Mouse (Mus musculus): ENCODE data around the gene Ndc80. TPM values are rescaled to one million over a fixed set of nuclear protein-coding genes. Genes with fewer than 3 reads are reported as not detected.

The Ndc80 gene
- polyA plus RNA-seq, 1 experiment from 2014 or later: 50.8 TPM

DNA sequence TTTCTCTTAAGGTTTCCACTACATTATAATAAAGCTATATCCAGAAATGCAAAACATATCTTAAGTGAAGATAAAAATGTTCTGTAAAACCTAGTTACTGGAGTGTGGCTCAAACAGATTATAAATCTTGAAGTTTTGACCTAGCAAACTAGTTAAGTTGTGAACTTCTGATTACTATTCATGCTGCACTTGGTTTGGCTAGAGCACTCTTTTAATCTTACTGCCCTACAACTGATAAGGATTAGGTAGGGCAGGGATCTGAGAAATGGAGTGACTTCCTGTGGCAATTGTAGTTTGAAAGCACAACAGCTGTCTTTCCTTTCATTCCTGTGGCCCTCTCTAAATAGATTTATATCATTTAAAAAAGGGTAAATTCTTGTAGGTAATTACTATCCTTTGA is 1.4 kb upstream of the Ndc80 start:
- no peaks in the 10 kb centered on the region for H3K27me3 ChIP-seq (ENCODE audit: control insufficient read depth, insufficient read depth, low read length)
- no peaks in the 10 kb centered on the region for H3K36me3 ChIP-seq (ENCODE audit: control insufficient read depth, insufficient read depth, low read length)
- H3K4me1 ChIP-seq (replicated peaks; ENCODE audit: control insufficient read depth, insufficient read depth, low read length): no peaks in the 10 kb centered on the region
- H3K9me3 ChIP-seq (ENCODE audit: control insufficient read depth, low read length): no peaks in the 10 kb centered on the region
- no peak overlapping the region for H3K4me3 ChIP-seq (ENCODE audit: low read depth, low read length)
- no peak overlapping the region for H3K27ac ChIP-seq (ENCODE audit: low read depth, low read length)
- H3K9ac ChIP-seq (ENCODE audit: low read depth, low read length): no peak overlapping the region
- no peak overlapping the region for H3K4me2 ChIP-seq (replicated peaks; ENCODE audit: low read depth, low read length)
- no peak for DNase-seq (ENCODE audit: low spot score)
- no peak for ATAC-seq (ENCODE audit: low FRiP score)

DNA sequence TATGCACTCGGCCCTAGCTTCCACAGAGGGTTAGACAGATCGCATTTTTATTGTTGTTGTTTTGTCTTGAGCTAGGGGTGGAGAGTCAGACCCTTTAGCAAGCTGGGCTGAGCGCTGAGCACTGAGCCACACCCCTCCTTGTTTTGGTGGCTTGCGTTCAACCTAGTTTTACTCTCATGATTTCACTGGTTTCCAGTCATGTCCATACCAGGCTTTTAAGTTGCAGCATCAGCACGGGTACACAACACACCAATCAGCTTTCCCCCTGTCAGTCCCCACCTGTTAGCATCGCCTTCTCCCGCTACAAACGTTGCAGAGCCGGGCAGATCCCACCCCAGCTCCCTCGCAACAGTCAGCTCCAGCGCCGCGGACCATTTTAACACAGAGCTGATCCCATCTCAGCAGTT is 352 bp downstream of the Ndc80 start:
- Histone ChIP-seq H3K36me3 (ENCODE audit: control insufficient read depth, insufficient read depth, low read length) (no peaks in the 10 kb centered on the region), H3K4me1 (replicated peaks; ENCODE audit: control insufficient read depth, insufficient read depth, low read length) (no peaks in the 10 kb centered on the region), H3K9me3 (ENCODE audit: control insufficient read depth, low read length) (no peaks in the 10 kb centered on the region), H3K4me2 (replicated peaks; ENCODE audit: low read depth, low read length) (peak overlapping the region; percentile 47), H3K9ac (ENCODE audit: low read depth, low read length) (peak overlapping the region; percentile 49; the same call in 1 of the 2 replicates), H3K27me3 (ENCODE audit: control insufficient read depth, insufficient read depth, low read length) (no peaks in the 10 kb centered on the region), H3K4me3 (ENCODE audit: low read depth, low read length) (peak overlapping the region; percentile 55), H3K27ac (ENCODE audit: low read depth, low read length) (no peak overlapping the region)
- DNase-seq (ENCODE audit: low spot score) (no peak), ATAC-seq (ENCODE audit: low FRiP score) (no peak; the same call in none of the 2 replicates)
- under 1% methylated on average over 13 of the region's 13 CpGs for WGBS

DNA sequence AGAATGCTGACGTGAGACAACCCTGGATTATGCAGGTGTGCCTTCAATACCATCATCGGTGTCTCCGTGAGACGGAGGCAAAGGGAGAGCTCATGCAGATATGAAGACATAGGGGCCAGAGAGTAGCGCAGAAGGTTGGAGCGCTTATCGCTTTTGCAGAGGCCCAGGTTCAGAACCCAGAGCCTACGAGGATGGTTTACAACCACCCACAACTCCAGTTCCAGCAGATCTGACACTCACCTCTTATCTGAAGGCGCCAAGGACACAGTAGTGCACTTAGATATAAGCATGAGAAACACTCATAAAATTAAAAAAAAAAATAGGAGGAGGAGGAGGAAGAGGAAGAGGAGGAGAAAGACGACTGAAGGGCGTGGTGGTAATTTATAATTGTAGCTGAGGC is 16.4 kb downstream of the Ndc80 start:
- H3K36me3 ChIP-seq (ENCODE audit: control insufficient read depth, insufficient read depth, low read length): 0 out of 2 replicates have a peak, but pooled peaks cover 5% of the 10 kb centered on the region
- no peak overlapping the region for H3K4me2 ChIP-seq (replicated peaks; ENCODE audit: low read depth, low read length)
- H3K4me1 ChIP-seq (replicated peaks; ENCODE audit: control insufficient read depth, insufficient read depth, low read length): no peaks in the 10 kb centered on the region
- DNase-seq (ENCODE audit: low spot score): no peak
- H3K27me3 ChIP-seq (ENCODE audit: control insufficient read depth, insufficient read depth, low read length): no peaks in the 10 kb centered on the region
- no peak for ATAC-seq (ENCODE audit: low FRiP score)
- no peaks in the 10 kb centered on the region for H3K9me3 ChIP-seq (ENCODE audit: control insufficient read depth, low read length)
- no peak overlapping the region for H3K4me3 ChIP-seq (ENCODE audit: low read depth, low read length)
- no peak overlapping the region for H3K27ac ChIP-seq (ENCODE audit: low read depth, low read length)
- WGBS: 97% methylated on average over 11 of the region's 11 CpGs
- H3K9ac ChIP-seq (ENCODE audit: low read depth, low read length): no peak overlapping the region

DNA sequence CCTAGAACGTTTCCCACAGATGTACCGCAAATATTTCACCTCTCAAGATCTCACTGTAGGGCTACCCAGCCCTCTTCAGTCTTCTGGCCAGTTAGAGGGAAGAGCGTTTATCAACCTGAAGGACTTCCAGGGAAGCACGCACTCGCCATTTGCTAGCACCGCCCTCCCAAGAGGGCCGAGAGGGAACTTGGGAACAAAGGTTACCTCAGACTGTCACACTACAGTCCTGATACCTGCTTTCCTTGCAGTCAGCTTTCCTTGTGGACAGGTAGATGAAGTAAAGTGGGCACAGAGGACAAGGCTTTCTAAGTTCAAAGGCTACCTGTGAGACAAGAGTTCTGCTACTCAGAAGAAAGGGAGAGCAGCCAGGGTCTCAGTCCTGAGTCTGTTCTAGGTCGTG is 19.8 kb downstream of the Ndc80 start:
- ATAC-seq (ENCODE audit: low FRiP score): no peak
- no peak for DNase-seq (ENCODE audit: low spot score)
- H3K4me3 ChIP-seq (ENCODE audit: low read depth, low read length): no peak overlapping the region
- H3K4me2 ChIP-seq (replicated peaks; ENCODE audit: low read depth, low read length): no peak overlapping the region
- H3K27ac ChIP-seq (ENCODE audit: low read depth, low read length): no peak overlapping the region
- 94% methylated on average over 8 of the region's 8 CpGs for WGBS
- H3K9ac ChIP-seq (ENCODE audit: low read depth, low read length): no peak overlapping the region
- 0 out of 2 replicates have a peak, but pooled peaks cover 5% of the 10 kb centered on the region for H3K36me3 ChIP-seq (ENCODE audit: control insufficient read depth, insufficient read depth, low read length)
- no peaks in the 10 kb centered on the region for H3K27me3 ChIP-seq (ENCODE audit: control insufficient read depth, insufficient read depth, low read length)
- no peaks in the 10 kb centered on the region for H3K9me3 ChIP-seq (ENCODE audit: control insufficient read depth, low read length)
- no peaks in the 10 kb centered on the region for H3K4me1 ChIP-seq (replicated peaks; ENCODE audit: control insufficient read depth, insufficient read depth, low read length)

DNA sequence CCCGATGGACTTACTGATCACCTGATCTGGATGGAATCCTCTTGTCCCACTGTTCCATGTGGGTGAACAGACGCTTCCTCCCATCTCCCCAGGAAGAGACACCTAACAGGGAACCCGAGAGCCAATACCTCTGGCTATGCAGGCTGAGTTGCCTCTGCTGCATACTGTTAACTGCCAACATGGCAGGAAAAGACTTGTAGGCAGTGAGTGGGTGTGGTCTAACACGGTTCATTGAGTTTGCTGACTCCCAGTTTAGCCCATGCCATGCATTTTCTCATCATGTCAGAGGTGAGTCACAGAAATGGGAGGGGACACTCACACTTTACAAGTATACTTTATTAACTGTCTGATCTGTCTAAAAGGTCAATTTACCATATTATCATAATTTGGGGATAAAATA is 30.9 kb downstream of the Ndc80 start:
- H3K27ac ChIP-seq (ENCODE audit: low read depth, low read length): no peak overlapping the region
- H3K27me3 ChIP-seq (ENCODE audit: control insufficient read depth, insufficient read depth, low read length): no peaks in the 10 kb centered on the region
- H3K4me2 ChIP-seq (replicated peaks; ENCODE audit: low read depth, low read length): no peak overlapping the region
- no peak overlapping the region for H3K9ac ChIP-seq (ENCODE audit: low read depth, low read length)
- 0 out of 2 replicates have a peak, but pooled peaks cover 3% of the 10 kb centered on the region for H3K36me3 ChIP-seq (ENCODE audit: control insufficient read depth, insufficient read depth, low read length)
- ATAC-seq (ENCODE audit: low FRiP score) (no peak), DNase-seq (ENCODE audit: low spot score) (no peak)
- H3K4me1 ChIP-seq (replicated peaks; ENCODE audit: control insufficient read depth, insufficient read depth, low read length): no peaks in the 10 kb centered on the region
- H3K9me3 ChIP-seq (ENCODE audit: control insufficient read depth, low read length): no peaks in the 10 kb centered on the region
- no peak overlapping the region for H3K4me3 ChIP-seq (ENCODE audit: low read depth, low read length)
- whole genome bisulfite sequencing: 95% methylated on average over 4 of the region's 4 CpGs

DNA sequence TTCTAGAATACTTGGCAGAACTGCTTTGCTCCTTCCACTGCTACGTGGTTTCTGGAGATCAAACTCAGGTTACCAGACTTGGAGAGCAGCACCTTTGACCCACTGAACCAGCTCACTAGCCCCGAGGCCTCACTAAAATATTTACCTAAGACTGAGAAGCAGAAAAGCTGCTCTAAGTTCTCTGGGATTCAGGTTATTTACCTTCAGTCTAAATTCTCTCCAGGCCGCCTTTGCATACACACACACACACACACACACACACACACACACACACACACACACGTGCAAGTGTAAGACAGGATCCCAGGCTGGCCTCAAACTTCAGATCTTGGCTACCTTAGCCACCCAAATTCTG is 35.3 kb downstream of the Ndc80 start:
- no peak overlapping the region for H3K4me3 ChIP-seq (ENCODE audit: low read depth, low read length)
- no peaks in the 10 kb centered on the region for H3K9me3 ChIP-seq (ENCODE audit: control insufficient read depth, low read length)
- H3K4me2 ChIP-seq (replicated peaks; ENCODE audit: low read depth, low read length): no peak overlapping the region
- H3K27me3 ChIP-seq (ENCODE audit: control insufficient read depth, insufficient read depth, low read length): no peaks in the 10 kb centered on the region
- 63% methylated on average over 4 of the region's 4 CpGs for WGBS
- H3K36me3 ChIP-seq (ENCODE audit: control insufficient read depth, insufficient read depth, low read length): no peaks in the 10 kb centered on the region
- no peak overlapping the region for H3K9ac ChIP-seq (ENCODE audit: low read depth, low read length)
- no peak overlapping the region for H3K27ac ChIP-seq (ENCODE audit: low read depth, low read length)
- DNase-seq (ENCODE audit: low spot score) (no peak), ATAC-seq (ENCODE audit: low FRiP score) (no peak)
- H3K4me1 ChIP-seq (replicated peaks; ENCODE audit: control insufficient read depth, insufficient read depth, low read length): no peaks in the 10 kb centered on the region

DNA sequence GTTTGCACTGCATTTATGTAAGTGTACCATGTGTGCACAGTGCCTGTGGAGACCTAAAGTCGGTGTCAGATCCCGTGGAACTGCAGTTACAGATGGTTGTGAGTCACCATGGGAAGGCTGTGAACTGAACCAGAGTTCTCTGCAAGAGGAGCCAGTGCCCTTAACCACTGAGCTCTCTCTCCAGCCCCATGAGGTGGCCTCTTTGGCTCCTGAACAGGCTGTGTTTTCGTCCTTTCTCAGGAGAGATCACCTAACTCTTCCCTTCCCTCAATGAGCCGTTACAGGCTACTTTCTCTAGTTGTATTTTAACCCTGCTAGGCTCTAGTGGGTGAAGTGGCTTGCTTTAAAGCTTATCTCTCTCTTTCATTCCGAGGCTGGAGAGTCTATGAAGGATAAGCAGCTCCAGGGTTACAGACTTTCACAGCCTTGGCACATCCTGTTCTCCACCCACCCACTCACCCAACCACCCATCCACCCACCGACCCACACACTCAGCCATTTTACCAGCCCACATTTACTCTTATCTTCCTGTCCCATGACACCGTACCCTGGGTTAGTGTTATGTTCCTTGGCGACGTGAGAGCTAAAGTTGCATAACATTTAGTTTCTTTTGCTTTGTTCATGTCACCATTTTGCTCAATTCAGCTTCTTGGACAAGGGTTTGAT is 35.9 kb downstream of the Ndc80 start:
- no peak for ATAC-seq (ENCODE audit: low FRiP score)

DNA sequence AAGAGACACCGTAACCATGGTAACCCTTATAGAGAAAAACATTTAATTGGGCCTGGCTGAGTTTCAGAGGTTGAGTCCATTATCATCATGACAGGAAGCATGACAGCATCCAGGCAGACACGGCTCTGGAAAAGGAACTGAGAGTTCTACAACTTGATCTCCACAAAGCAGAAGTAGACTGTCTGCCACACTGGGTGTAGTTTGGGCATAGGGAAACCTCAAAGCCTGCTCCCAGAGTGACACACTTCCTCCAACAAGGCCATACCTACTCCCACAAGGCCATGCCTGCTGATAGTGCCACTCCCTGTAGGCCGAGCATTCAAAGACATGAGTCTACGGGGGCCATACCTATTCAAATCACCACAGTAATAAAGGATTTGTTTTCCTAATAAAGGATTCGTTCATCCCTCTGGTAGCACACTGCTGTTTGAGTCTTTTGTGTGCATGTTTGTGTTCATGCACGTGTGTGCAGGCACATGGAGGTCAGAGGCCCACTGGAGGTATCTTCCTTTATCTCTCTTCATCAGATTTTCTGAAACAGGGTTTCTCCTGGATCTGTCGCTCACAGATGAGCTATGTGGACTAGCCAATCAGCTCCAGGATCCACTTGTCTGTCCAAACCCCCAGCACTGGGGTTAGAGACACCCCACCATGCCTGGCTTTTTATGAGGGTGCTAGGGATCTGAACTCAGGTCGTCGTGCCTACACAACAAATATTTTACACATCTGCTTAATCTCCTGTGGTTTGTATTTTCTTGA is 36.8 kb downstream of the Ndc80 start:
- Histone ChIP-seq H3K27ac (ENCODE audit: low read depth, low read length) (no peak overlapping the region), H3K4me2 (replicated peaks; ENCODE audit: low read depth, low read length) (no peak overlapping the region), H3K36me3 (ENCODE audit: control insufficient read depth, insufficient read depth, low read length) (no peaks in the 10 kb centered on the region), H3K4me3 (ENCODE audit: low read depth, low read length) (no peak overlapping the region), H3K9me3 (ENCODE audit: control insufficient read depth, low read length) (no peaks in the 10 kb centered on the region), H3K9ac (ENCODE audit: low read depth, low read length) (no peak overlapping the region), H3K27me3 (ENCODE audit: control insufficient read depth, insufficient read depth, low read length) (no peaks in the 10 kb centered on the region), H3K4me1 (replicated peaks; ENCODE audit: control insufficient read depth, insufficient read depth, low read length) (no peaks in the 10 kb centered on the region)
- no peak for ATAC-seq (ENCODE audit: low FRiP score)
- DNase-seq (ENCODE audit: low spot score): no peak
- 86% methylated on average over 9 of the region's 9 CpGs for WGBS

More for the DNA sequence above, 35.9 kb downstream of the Ndc80 start:
- no peak for DNase-seq (ENCODE audit: low spot score)
- H3K27ac ChIP-seq (ENCODE audit: low read depth, low read length): no peak overlapping the region
- WGBS: 79% methylated on average over 9 of the region's 9 CpGs
- H3K4me3 ChIP-seq (ENCODE audit: low read depth, low read length): no peak overlapping the region
- H3K9me3 ChIP-seq (ENCODE audit: control insufficient read depth, low read length): no peaks in the 10 kb centered on the region
- no peaks in the 10 kb centered on the region for H3K4me1 ChIP-seq (replicated peaks; ENCODE audit: control insufficient read depth, insufficient read depth, low read length)
- no peaks in the 10 kb centered on the region for H3K27me3 ChIP-seq (ENCODE audit: control insufficient read depth, insufficient read depth, low read length)
- H3K9ac ChIP-seq (ENCODE audit: low read depth, low read length): no peak overlapping the region
- no peaks in the 10 kb centered on the region for H3K36me3 ChIP-seq (ENCODE audit: control insufficient read depth, insufficient read depth, low read length)
- H3K4me2 ChIP-seq (replicated peaks; ENCODE audit: low read depth, low read length): no peak overlapping the region
